Mouse (Mus musculus) ES-E14 (cell line): ENCODE data around the gene Zzef1.

Experiments used
- CHD2 ChIP-seq: IDR thresholded peaks from 2 replicates; pipeline ENCODE4 v1.6.1; 2014; ENCODE audit warnings: mild to moderate bottlenecking, low read depth, low read length, inconsistent platforms
- HCFC1 ChIP-seq: IDR thresholded peaks from 2 replicates; pipeline ENCODE4 v1.6.1; 2012; ENCODE audit warnings: low read length, inconsistent platforms, borderline replicate concordance; ENCODE audit not compliant: insufficient read depth
- MAFK ChIP-seq: IDR thresholded peaks from 2 replicates; pipeline ENCODE4 v1.6.1; 2014; ENCODE audit warnings: mild to moderate bottlenecking, low read depth, low read length, inconsistent platforms; ENCODE audit not compliant: insufficient read depth
- ZC3H11A ChIP-seq: IDR thresholded peaks from 2 replicates; pipeline ENCODE4 v1.6.1; 2012; ENCODE audit warnings: low read depth, mild to moderate bottlenecking, inconsistent platforms, low read length, borderline replicate concordance
- ZNF384 ChIP-seq: IDR thresholded peaks from 2 replicates; pipeline ENCODE4 v1.6.1; 2012; ENCODE audit warnings: low read depth, low read length, inconsistent platforms

DNA sequence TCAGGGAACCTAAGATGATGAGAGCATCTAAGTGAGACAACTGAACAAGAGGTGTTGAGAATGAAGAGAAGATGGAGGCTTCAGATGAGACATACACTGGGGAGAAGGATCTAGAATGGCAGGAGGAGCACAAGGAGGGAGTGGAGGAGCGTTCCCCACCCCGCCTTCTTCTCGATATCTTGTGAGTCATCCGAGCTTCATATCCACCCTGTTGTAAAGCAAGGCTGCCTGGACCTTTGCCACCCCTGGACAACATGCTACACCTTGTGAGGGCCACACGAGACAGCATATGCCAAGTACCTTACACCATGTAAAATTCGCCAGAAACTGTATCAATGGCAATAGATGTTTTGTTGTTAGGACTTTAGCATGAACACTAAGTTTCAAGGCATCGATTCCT lies 25.0 kb downstream of the Zzef1 start:
- TF ChIP-seq CHD2 (no peak), ZC3H11A (no peak), HCFC1 (no peak), MAFK (no peak), ZNF384 (no peak)
